Comparison of ENCODE assay signal across 25 mouse cellular contexts in the genomic region with DNA sequence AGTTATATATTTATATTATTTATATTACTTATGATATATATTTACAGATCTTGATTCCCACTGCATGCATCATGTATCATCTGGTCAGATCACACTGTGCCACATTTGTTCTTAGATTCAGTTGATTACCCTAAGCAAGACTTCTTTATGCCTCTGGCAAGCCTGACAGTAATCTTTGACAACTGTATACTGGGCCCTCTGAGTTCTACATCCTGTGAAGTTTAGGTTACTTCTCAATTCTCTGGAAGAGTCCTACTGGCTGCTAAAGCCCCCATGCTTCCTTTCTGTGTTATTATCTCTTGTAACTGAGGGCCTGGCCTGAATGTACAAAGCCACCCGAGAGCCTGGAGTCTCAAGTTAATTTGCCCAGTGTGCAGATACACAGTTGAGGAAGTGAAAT. TPM values are rescaled to one million over a fixed set of nuclear protein-coding genes. Genes with fewer than 3 reads are reported as not detected.
"Had no signal": no experiment of that assay in that cellular context is flagged by ENCODE, and none has a peak within 500 bp of the region (broad histone marks: within the 10 kb centered on the region; RNA-seq: fewer than 3 reads in every experiment).

No protein-coding gene starts in this region.

- H3K36me3 ChIP-seq: midbrain, embryonic 15.5 days; neural tube, embryonic 15.5 days had no signal

- H3K4me2 ChIP-seq: kidney, embryonic 15.5 days; limb, embryonic 15.5 days; liver, embryonic 11.5 days; lung, embryonic 15.5 days; midbrain, embryonic 15.5 days; neural tube, embryonic 12.5 days; neural tube, embryonic 15.5 days had no signal

- H3K4me3 ChIP-seq: kidney, embryonic 15.5 days; left cerebral cortex, adult 2 months; limb, embryonic 15.5 days; lung, embryonic 15.5 days; megakaryocyte, embryonic 14.5 days; midbrain, embryonic 10.5 days; midbrain, embryonic 15.5 days; neural tube, embryonic 12.5 days; neural tube, embryonic 15.5 days had no signal

- H3K27me3 ChIP-seq: kidney, embryonic 15.5 days; limb, embryonic 15.5 days; lung, embryonic 15.5 days; midbrain, embryonic 15.5 days; neural tube, embryonic 12.5 days; neural tube, embryonic 15.5 days had no signal

- H3K9me3 ChIP-seq: kidney, embryonic 15.5 days; limb, embryonic 15.5 days; lung, embryonic 15.5 days; midbrain, embryonic 10.5 days; midbrain, embryonic 15.5 days; neural tube, embryonic 12.5 days; neural tube, embryonic 15.5 days had no signal

- H3K27ac ChIP-seq: left cerebral cortex, adult 2 months; limb, embryonic 15.5 days; liver, embryonic 14.5 days; lung, embryonic 15.5 days; midbrain, embryonic 10.5 days; midbrain, embryonic 15.5 days; neural tube, embryonic 12.5 days; neural tube, embryonic 15.5 days had no signal

- H3K9ac ChIP-seq: kidney, embryonic 15.5 days; limb, embryonic 15.5 days; liver, embryonic 14.5 days; liver, postnatal 0 days; lung, embryonic 15.5 days; midbrain, embryonic 15.5 days; neural tube, embryonic 12.5 days; neural tube, embryonic 15.5 days had no signal

- ATAC-seq: liver, postnatal 0 days; midbrain, embryonic 15.5 days had no signal

- DNase-seq: kidney, adult 11 months; kidney, adult 8-10 months; kidney, postnatal 10 days; kidney, postnatal 36 days; layer of hippocampus, postnatal 36 days; liver, postnatal 0 days; lung, postnatal 10 days; lung, postnatal 36 days; right cerebral cortex, adult 18-20 months; right cerebral cortex, postnatal 25 days; spleen, adult 18-20 months; thymus, adult 18-20 months; thymus, postnatal 36 days had no signal

RNA-seq across cellular contexts. Expression of a gene that starts 52.6 kb away (rescaled TPM):
- polyA plus RNA-seq: kidney, embryonic 15.5 days; liver, embryonic 11.5 days; liver, embryonic 14.5 days; liver, postnatal 0 days; midbrain, embryonic 10.5 days; urinary bladder, adult 2 months had no signal
